Mouse (Mus musculus) MN1 (cell line): Measurements from ENCODE around the gene Fnd3c2.
"Not testable (repeated sequence)": the region's sequence is repeated elsewhere in the genome, so short reads cannot be mapped to it uniquely, and the experiment has no call there.

Source experiments
- DNase-seq: peaks from one replicate; pipeline ENCODE4 v3.0.0-alpha.2; 2016; ENCODE audit warnings: low spot score

The Fnd3c2 gene

DNA sequence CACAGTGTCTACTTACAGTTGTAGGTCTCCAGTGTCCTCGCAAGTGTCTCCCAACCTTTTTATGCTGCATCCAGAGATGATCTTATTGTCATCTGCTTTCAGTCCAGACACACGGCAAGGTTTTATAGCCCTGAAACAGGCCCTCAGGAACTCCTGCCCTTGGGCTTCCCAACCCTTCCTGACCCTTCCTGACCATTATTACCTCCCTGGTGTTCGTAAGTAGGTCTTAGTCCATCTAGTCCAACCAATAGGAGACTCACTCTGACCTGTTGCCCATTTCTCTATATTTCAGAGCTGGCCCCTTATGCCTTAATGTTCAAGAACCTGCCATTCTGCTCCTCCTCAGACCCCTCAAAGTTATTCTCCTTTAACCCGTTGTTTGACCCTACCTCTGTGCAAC lies at the start of gene Fnd3c2:
Fnd3c2 (minus strand) TSS at position 101 of the 400 bp plus-strand sequence.
- no peak for DNase-seq

DNA sequence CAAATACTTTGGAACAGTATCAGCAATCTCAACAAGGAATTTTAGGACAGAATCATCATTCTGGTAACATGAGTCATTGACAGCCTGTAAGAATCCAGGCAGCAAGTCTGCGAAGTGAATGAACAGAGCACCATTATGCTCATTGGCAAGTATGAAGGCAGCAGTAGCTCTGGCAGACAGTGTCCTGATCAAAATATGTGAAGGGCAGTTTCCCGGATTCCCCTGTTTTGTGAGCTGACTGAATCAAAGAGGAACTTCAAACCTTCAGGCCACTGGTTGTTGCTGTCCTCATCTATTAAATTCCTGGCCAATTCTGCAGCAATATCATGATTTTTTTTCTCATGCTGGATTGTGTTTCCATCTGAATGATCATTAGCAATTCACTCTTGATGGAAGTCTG lies 29.3 kb upstream of the Fnd3c2 start:
- no peak for DNase-seq

DNA sequence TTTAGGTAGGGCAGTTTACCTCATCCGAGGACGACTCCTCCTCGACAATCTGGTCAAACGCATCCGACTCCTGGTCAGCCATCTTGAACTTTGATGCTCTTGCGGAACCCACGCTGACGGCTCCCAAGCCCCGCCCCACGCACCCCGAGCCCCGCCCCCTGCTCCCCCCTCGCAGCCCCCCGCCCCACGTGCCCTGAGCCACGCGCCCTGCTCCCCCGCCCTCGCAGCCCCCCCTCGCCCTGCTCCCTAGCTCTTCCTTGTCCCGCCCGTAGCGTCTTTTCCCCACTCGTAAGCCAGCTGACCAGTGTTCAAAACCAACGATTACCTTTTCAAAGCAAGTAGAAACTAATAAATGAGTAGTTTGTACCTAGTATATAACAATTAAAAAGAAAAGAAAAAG lies 34.1 kb downstream of the Fnd3c2 start, which contains the start of gene Taf9b:
Taf9b (minus strand) TSS at position 101 of the 400 bp plus-strand sequence.
- DNase-seq: no peak

DNA sequence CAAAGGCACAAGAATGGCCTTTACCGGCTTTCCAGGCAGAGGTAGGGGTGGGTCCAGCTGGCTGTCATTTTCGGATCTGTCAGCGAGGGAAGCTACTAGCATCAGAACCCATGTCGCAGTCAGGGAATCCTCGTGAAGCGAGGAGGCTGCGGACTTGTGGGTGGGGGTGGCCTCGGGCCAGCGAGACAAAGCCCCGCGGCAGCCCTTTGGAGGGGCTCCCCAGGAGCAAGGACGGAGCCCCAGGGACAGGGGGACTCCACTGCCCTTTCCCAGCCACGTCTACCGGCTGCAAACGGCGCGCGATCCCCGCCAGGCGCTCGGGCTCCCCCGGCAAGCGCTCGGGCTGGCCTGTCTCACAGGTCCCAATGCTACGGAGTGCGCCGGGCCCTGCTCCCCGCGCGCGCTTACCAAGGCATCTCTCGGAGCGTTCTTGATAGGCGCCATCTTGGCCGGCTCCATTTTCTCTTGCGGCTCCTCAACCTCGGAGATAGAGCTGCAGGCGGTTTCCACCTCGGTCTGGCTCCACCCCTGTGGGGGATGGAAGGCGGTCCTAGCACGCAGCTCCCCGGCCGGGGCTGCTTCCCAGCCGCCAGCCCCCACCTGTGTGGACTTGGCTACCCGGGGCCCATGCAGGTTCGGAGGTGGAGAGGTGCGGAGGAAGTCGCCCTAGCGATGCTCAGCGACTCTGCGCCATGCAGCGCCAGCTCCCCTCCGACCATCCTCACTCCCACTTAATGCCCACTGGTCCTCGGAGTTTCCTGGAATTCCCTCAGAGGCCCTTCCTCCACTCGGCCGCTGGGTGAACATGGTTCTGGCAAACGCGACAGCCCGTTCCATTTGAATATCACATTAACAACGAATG lies 35.8 kb downstream of the Fnd3c2 start:
- peak; percentile 63 for DNase-seq

DNA sequence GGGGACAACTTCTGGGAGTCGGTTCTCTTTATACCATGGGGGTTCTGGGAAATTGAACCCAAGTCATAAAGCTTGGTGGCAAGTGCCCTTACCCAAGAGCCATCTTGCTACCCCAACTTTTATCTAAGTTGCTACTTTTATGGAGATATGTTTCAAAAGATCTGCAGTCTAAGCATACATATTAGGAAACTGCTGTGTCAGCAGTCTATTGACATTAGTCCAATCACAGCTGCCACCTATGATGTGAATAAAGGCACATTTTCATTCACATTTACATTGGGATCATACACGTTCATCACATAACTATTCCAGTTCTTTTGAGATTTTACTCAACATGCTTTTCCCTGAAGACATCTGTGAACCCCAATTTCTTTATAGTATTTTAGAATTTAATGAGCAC lies 46.1 kb downstream of the Fnd3c2 start:
- DNase-seq: no peak

DNA sequence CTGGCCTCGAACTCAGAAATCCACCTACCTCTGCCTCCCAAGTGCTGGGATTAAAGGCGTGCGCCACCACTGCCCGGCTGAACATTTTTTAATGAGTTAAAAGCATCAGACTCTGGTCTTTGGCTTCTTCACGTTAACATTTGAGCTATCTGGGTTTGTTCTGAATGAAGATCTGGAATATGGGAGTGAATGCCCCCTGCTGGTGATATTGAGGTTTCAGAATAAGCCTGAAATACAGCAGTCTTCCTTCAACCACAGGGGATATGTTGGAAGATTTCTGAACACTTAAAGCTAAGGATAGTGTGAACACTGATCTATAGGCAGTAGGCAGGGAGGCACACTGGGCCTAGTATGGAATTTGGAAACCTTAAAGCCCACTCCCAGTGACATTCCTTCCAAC lies 56.3 kb downstream of the Fnd3c2 start:
- no peak for DNase-seq

DNA sequence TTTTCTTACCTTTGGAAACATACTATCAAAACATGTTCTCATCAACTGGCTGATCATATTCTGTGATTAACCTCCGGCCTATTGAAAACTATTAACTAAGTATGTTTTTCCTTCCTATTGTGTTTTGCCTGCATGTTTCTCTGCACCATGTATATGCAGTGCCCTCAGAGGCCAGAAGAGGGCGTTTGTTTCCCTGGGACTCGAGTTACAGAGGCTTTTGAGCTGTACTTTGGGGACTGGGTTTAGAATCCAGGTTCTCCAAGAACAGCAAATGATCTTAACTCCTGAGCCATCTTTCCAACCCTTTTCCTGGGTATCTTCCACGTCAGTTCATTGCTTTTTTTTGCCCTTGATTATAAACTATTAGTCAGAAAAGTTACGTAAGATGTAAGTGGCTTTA lies 57.9 kb downstream of the Fnd3c2 start:
- DNase-seq: no peak

DNA sequence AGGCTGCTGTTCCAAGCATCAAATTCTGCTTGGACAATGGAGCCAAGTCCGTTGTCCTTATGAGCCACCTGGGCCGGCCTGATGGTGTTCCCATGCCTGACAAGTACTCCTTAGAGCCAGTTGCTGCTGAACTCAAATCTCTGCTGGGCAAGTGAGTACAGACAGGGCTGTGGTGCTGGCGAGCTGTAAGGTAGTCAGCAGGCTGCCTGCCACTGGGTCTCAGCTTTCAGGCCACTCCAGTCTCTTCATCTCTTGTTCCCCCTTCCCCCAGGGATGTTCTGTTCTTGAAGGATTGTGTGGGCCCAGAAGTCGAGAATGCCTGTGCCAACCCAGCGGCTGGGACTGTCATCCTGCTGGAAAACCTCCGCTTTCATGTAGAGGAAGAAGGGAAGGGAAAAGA lies 60.8 kb downstream of the Fnd3c2 start:
- DNase-seq: not testable (repeated sequence)

DNA sequence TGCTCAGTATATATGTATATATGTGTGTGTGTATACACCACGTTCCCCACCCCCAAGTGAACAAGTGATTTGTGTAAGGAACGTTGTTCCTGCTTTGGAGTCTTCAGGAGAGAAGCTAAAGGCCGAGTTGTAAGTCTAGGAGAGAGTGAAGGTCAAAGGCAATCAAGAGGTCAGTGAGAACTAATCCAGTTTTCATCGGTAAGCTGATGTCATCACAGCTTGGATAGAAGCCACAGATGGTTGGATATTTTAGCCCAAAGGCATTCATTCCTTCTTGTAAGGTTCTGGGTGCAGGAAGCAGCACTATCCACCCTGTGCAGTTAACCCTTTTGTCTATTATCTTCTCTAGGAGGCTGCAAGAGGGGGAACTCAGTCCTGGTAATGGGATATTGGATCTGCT lies 65.1 kb downstream of the Fnd3c2 start:
- no peak for DNase-seq

DNA sequence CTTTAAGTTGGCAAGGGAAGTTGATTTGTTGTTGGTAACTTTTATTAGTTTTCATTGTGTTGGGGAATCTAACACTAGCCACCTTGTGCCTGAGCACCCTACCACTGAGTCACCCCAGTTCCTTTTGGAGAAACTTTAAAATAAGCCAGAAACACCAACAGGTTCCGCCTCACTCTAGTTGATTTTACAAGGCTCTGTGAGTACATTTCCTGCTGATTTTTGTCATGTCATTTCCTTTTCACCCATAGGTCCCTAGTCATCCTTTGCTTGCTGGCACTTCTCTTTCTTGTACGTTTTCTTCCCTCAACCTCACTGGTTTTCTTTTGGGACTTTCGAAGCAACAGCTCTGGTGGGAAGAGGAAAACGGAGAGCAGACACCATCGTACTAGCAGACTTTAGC lies 65.8 kb downstream of the Fnd3c2 start:
- no peak for DNase-seq

DNA sequence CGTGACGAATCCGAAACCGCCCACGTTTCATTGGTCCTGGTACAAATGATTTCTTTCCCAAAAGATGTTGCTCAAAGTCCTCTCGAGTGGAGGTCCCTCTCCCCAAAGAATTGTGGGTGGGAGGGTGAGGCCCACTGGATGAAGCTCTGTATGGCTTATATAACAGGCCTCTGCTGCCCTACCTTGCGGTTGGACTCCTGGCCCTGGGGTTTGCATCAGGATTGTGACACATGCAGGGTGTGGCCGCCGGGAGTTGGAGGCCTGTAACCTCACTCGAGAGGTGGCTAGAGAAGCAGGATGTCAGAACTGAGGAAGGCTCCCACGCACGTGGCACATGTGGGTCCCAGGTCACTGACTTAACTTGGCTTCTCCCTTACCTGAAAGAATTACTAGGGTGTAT lies 67.4 kb downstream of the Fnd3c2 start:
- peak; percentile 31 for DNase-seq

DNA sequence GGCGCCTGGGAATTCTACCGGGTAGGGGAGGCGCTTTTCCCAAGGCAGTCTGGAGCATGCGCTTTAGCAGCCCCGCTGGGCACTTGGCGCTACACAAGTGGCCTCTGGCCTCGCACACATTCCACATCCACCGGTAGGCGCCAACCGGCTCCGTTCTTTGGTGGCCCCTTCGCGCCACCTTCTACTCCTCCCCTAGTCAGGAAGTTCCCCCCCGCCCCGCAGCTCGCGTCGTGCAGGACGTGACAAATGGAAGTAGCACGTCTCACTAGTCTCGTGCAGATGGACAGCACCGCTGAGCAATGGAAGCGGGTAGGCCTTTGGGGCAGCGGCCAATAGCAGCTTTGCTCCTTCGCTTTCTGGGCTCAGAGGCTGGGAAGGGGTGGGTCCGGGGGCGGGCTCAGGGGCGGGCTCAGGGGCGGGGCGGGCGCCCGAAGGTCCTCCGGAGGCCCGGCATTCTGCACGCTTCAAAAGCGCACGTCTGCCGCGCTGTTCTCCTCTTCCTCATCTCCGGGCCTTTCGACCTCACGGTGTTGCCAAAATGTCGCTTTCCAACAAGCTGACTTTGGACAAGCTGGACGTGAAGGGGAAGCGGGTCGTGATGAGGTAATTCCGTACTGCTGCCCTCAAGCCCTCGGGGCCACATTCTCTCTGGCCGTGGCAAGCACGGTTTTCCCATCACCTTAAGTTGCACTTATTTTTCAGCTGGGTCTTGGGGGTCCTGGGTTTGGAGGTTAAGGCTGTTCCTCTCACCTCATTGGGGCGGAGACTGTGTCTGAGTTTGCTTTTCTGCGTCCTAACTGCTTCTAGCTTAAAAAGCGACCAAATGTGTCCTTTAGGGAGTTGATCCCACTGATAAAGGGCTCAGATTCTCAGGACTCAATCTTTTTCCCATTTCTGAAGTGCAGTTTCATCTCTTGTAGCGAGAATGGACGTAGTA lies 68.2 kb downstream of the Fnd3c2 start, which contains the start of gene Pgk1:
Pgk1 (plus strand) TSS at position 388 of the 937 bp plus-strand sequence.
- peak; percentile 96 for DNase-seq

DNA sequence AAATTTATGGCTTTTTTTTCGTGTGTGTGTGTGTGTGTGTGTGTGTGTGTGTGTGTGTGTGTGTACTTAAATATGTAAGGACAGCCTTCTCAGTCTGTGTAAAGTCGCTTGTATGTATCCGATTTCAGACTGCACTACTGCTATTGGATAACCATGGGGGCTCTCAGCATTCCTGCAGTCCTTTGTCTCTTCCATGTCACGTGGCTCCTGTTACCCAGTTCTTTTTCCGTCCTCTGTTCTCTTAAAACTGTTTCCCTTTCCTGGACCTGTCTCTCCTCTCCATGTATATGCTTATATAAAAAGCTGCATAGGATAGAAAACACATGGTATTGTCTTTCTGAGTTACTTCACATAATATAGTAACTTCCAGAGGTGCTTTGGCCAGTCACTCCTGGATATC lies 69.5 kb downstream of the Fnd3c2 start:
- DNase-seq: peak; percentile 23
